Mouse (Mus musculus): Measurements from ENCODE around the gene Kif21b. TPM values are rescaled to one million over a fixed set of nuclear protein-coding genes. Genes with fewer than 3 reads are reported as not detected.

Kif21b gene
- total and polyA plus RNA-seq, 3 experiments, result 0.78 to 2.7 (median 0.98) TPM

DNA sequence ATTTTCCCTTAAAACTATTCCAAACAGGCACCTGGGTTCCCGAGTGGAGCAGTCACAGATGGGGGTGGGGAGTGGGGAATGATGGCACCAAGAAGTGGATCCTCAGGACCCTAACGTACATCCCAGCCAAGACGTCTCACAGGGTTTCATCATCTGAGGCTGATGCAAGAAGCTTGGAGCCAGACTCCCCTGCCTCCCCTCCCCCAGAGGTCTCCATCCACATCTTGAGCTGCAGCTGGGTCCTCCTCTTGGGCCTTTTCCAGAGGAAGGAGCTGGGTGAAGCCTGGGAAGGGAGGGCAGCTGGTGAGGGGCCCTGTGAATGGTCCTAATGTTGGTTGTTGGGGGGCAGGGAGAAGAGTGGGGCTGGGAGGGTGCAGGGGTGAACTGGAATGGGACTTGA lies 1.1 kb upstream of the Kif21b start:
- no peak for DNase-seq
- WGBS, result 73% methylated on average over 3 of the region's 3 CpGs
- H3K9ac ChIP-seq (ENCODE audit: low read depth, low read length), result no peak overlapping the region
- no peaks in the 10 kb centered on the region for H3K79me2 ChIP-seq (replicated peaks; ENCODE audit: control insufficient read depth, insufficient read depth, low read length)
- peaks cover 11% of the 10 kb centered on the region for H3K4me1 ChIP-seq (ENCODE audit: control insufficient read depth, insufficient read depth, low read length)
- intact Hi-C loops (cut with DNase I), result no loop called here
- peaks cover 4% of the 10 kb centered on the region for H3K27me3 ChIP-seq (ENCODE audit: control insufficient read depth, insufficient read depth, low read length)
- H3K27ac ChIP-seq, result no peak overlapping the region
- no peaks in the 10 kb centered on the region for H3K36me3 ChIP-seq (ENCODE audit: control insufficient read depth, insufficient read depth, low read length)
- no peak for TF ChIP-seq EP300 (IDR thresholded peaks at IDR 0.05; ENCODE audit: insufficient read depth, low read depth, low read length)
- TF ChIP-seq POLR2A (IDR thresholded peaks at IDR 0.05; ENCODE audit: insufficient read depth, low read depth, low read length), result no peak
- no peak for TF ChIP-seq CTCF (IDR thresholded peaks at IDR 0.05)
- H3K4me3 ChIP-seq, result no peak overlapping the region

DNA sequence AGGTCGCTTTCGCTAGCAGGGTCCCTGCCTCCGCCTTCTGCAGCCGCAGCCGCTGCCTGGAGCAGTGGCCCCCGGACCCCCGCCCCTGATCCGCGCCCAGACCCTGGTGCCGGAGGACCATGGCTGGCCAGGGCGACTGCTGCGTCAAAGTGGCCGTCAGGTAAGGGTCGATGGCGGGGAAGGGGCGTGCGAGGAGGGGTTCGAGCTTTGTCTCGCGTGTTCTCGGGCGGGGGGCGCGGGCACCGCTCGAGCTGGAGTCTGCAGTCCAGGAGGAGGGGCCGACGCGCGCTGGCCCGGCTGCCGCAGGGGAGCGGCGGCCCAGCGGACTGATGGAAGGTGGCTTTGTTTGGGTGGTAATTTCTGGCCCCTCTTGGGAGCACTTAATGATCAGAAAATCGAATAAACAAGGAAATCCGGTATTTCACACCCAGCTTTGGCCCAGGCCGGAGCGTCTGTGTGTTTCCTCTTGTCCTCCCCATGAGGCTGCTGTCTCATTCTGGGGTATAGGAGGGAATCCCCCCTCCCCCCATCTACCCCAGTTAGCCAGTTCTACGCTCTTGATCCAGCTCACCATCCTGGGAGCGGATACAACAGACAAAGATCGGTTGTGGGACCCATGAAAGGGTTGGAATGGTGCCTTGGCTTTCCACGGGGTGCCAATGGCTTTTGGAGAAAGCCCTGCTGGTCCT lies 558 bp downstream of the Kif21b start:
- Histone ChIP-seq H3K9ac (ENCODE audit: low read depth, low read length) (peak overlapping the region; percentile 76), H3K36me3 (ENCODE audit: control insufficient read depth, insufficient read depth, low read length) (no peaks in the 10 kb centered on the region), H3K4me1 (ENCODE audit: control insufficient read depth, insufficient read depth, low read length) (peaks cover 11% of the 10 kb centered on the region), H3K27ac (peak overlapping the region; percentile 38; the same call in 1 of the 2 replicates), H3K4me3 (peak overlapping the region; percentile 51), H3K79me2 (replicated peaks; ENCODE audit: control insufficient read depth, insufficient read depth, low read length) (no peaks in the 10 kb centered on the region), H3K27me3 (ENCODE audit: control insufficient read depth, insufficient read depth, low read length) (peaks cover 4% of the 10 kb centered on the region)
- 6% methylated on average over 43 of the region's 43 CpGs for WGBS
- TF ChIP-seq POLR2A (IDR thresholded peaks at IDR 0.05; ENCODE audit: insufficient read depth, low read depth, low read length), result no peak
- TF ChIP-seq EP300 (IDR thresholded peaks at IDR 0.05; ENCODE audit: insufficient read depth, low read depth, low read length), result no peak
- TF ChIP-seq CTCF (IDR thresholded peaks at IDR 0.05), result no peak
- peak; percentile 44 to 50 for DNase-seq
- intact Hi-C loops (cut with DNase I), result no loop called here

- 60% methylated on average over 10 of the region's 10 CpGs for WGBS
- Histone ChIP-seq H3K4me3 (no peak overlapping the region), H3K36me3 (ENCODE audit: control insufficient read depth, insufficient read depth, low read length) (no peaks in the 10 kb centered on the region), H3K27me3 (ENCODE audit: control insufficient read depth, insufficient read depth, low read length) (peaks cover 4% of the 10 kb centered on the region), H3K79me2 (replicated peaks; ENCODE audit: control insufficient read depth, insufficient read depth, low read length) (no peaks in the 10 kb centered on the region), H3K27ac (no peak overlapping the region), H3K4me1 (ENCODE audit: control insufficient read depth, insufficient read depth, low read length) (peaks cover 13% of the 10 kb centered on the region), H3K9ac (ENCODE audit: low read depth, low read length) (no peak overlapping the region)
- intact Hi-C loops (cut with DNase I), result no loop called here
- TF ChIP-seq EP300 (IDR thresholded peaks at IDR 0.05; ENCODE audit: insufficient read depth, low read depth, low read length), result no peak
- TF ChIP-seq POLR2A (IDR thresholded peaks at IDR 0.05; ENCODE audit: insufficient read depth, low read depth, low read length), result no peak
- peak in 1 of 2 experiments; percentile 10 for DNase-seq
Measured at GRCm38 (mm10) chr1:136132386-136133201, 1.4 kb downstream of the Kif21b start.

DNA sequence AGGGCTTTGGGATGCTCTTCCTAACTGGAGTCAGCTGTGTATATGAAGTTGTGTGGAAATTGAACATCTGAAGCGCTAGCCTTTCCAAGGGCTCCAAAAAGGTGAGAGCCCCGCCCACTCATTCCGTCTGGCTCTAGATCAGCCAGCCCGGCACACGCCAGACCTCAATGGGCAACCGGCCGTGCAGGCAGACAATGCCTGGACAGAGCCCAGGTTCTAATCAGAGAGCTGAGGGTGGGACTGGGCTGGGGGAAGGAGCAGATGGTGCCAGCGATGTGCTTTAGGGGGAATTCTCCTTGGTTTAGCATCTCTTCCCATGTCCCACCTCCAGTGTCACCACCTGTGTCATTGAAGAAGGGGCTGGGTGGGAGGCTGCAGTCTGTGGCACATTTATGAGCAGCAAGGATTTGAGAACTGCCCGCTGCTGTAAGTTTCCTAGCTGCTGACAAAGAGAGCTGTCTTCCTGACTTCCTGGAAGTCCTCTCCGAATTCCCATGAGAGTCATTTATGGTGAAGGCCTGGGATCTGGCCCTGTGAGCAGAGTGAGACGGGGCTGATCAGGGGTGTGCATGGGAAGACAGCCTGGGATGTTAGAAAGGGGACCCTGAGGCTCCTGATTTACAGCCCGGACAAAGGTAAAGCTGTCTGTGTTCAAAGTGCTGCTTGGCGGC lies 2.5 kb downstream of the Kif21b start:
- intact Hi-C loops (cut with DNase I), result no loop called here
- H3K9ac ChIP-seq (ENCODE audit: low read depth, low read length), result no peak overlapping the region
- peaks cover 16% of the 10 kb centered on the region for H3K4me1 ChIP-seq (ENCODE audit: control insufficient read depth, insufficient read depth, low read length)
- H3K4me3 ChIP-seq, result no peak overlapping the region
- H3K27ac ChIP-seq, result no peak overlapping the region; the same call in 1 of the 2 replicates
- H3K79me2 ChIP-seq (replicated peaks; ENCODE audit: control insufficient read depth, insufficient read depth, low read length), result no peaks in the 10 kb centered on the region
- peaks cover 4% of the 10 kb centered on the region for H3K27me3 ChIP-seq (ENCODE audit: control insufficient read depth, insufficient read depth, low read length)
- H3K36me3 ChIP-seq (ENCODE audit: control insufficient read depth, insufficient read depth, low read length), result no peaks in the 10 kb centered on the region
- no peak for TF ChIP-seq EP300 (IDR thresholded peaks at IDR 0.05; ENCODE audit: insufficient read depth, low read depth, low read length)
- TF ChIP-seq POLR2A (IDR thresholded peaks at IDR 0.05; ENCODE audit: insufficient read depth, low read depth, low read length), result no peak
- no peak for TF ChIP-seq CTCF (IDR thresholded peaks at IDR 0.05)
- DNase-seq, result peak; percentile 39 to 43
- 39% methylated on average over 13 of the region's 13 CpGs for WGBS

- Histone ChIP-seq H3K79me2 (replicated peaks; ENCODE audit: control insufficient read depth, insufficient read depth, low read length) (no peaks in the 10 kb centered on the region), H3K4me1 (ENCODE audit: control insufficient read depth, insufficient read depth, low read length) (peaks cover 16% of the 10 kb centered on the region), H3K4me3 (no peak overlapping the region), H3K9ac (ENCODE audit: low read depth, low read length) (no peak overlapping the region), H3K27me3 (ENCODE audit: control insufficient read depth, insufficient read depth, low read length) (peaks cover 4% of the 10 kb centered on the region), H3K36me3 (ENCODE audit: control insufficient read depth, insufficient read depth, low read length) (no peaks in the 10 kb centered on the region), H3K27ac (no peak overlapping the region)
- WGBS, result 64% methylated on average over 2 of the region's 2 CpGs
- DNase-seq, result no peak
- TF ChIP-seq EP300 (IDR thresholded peaks at IDR 0.05; ENCODE audit: insufficient read depth, low read depth, low read length), result no peak
- TF ChIP-seq CTCF (IDR thresholded peaks at IDR 0.05), result no peak
- TF ChIP-seq POLR2A (IDR thresholded peaks at IDR 0.05; ENCODE audit: insufficient read depth, low read depth, low read length), result no peak
- intact Hi-C loops (cut with DNase I), result no loop called here
Measured at GRCm38 (mm10) chr1:136134547-136134946, 3.4 kb downstream of the Kif21b start.

Data from heart, adult 2 months (tissue).